16 mouse cellular contexts compared by ENCODE assay signal in genomic region chr2:75164987-75165386, GRCm38 (mm10).
DNase-seq lines count a peak whose midpoint lies in the region; ATAC-seq lines count a peak whose summit lies in the region.
"Had no signal": no experiment of that assay in that cellular context is flagged by ENCODE, and none has a peak within 500 bp of the region (broad histone marks: within the 10 kb centered on the region; RNA-seq: fewer than 3 reads in every experiment).

No protein-coding gene starts in this region.

- intact Hi-C loops in heart, postnatal 25 days (cut with DNase I): no loop called here

- peak; percentile 77 for DNase-seq in heart, adult 11 months
- DNase-seq in heart, postnatal 25 days (ENCODE audit: low spot score): no peak
- peak; percentile 11 to 25 for DNase-seq in right cerebral cortex, adult 2 months (ENCODE audit: low spot score in 2 of 2)
- DNase-seq in right cerebral cortex, adult 18-20 months: no peak
- DNase-seq: adrenal gland, adult 2 months; adrenal gland, postnatal 10 days; adrenal gland, postnatal 25 days; cerebellum, adult 11-12 months; cerebellum, adult 2 months; cerebellum, adult 9-10 months; cerebellum, postnatal 10 days; cerebellum, postnatal 25 days; forebrain, postnatal 0 days had no signal

- ATAC-seq in megakaryocyte-erythroid progenitor cell, adult 5-6 weeks (replicated peaks; ENCODE audit: low FRiP score, low TSS enrichment, poor library complexity, severe bottlenecking): no peak
- ATAC-seq: forebrain, embryonic 13.5 days; forebrain, embryonic 15.5 days; forebrain, postnatal 0 days had no signal

Comparison
In these comparisons a context has a peak if more than half of its experiments do, and no peak if none do; other contexts are left out.
1. DNase-seq: peak in heart, adult 11 months (single experiment) and right cerebral cortex, adult 2 months (2 of 2); none in heart, postnatal 25 days (single experiment) and right cerebral cortex, adult 18-20 months (single experiment).